Mouse (Mus musculus) retina, postnatal 1 day (tissue): ENCODE results near the gene Zfp202.
"Not testable (repeated sequence)": the region's sequence is repeated elsewhere in the genome, so short reads cannot be mapped to it uniquely, and the experiment has no call there.

Source experiments
- DNase-seq: peaks from one replicate; pipeline ENCODE4 v3.0.0-alpha.2; 2012

Gene Zfp202

DNA sequence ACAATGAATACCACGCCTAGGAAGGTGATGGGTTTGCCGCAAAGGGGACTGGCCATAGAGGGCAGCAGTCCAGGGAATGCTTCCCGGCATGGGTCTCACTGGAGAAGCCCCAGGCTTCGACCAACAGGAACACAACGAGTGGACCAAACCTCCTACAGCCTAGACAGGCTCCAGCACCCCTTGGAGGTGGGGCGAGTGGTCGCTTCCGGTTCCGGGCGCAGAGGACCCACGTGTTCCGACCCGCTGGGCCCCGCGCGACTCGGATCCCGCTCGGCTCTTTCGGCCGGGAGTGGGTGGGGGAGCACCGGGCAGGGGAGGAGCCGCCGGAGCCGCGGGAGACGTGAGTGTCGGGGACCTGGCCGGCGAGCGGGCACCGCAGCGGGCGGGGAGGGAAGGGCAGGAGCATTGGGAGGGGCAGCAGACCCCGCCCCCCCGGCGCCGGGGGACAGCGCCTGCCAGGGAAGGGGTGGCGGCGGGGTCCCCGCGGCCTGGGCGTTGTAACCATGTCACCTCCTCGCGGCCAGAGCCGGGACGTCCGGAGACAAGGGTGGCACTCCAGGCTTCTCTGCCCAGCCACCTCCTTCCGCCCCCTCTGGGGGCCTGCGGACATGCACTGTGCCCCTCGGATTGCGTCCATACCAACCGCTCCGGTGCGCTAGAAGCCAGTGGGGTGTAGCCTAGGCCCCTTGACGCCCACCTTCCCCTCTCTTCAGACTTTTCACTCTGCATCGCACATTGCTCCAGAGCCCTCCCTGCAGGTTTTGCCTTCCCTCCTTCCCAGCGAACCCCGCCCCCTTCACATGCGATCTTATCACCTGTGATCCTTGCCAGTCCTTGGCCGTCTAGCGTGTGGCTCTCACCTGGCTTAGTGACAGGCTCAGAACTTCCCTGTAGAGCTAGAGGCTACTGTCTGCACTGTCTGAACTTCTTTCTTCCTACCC, at the start of gene Zfp202:
Gene Zfp202 (plus strand): TSS at position 219 of the 941 bp plus-strand sequence.
- DNase-seq: peak; percentile 96

DNA sequence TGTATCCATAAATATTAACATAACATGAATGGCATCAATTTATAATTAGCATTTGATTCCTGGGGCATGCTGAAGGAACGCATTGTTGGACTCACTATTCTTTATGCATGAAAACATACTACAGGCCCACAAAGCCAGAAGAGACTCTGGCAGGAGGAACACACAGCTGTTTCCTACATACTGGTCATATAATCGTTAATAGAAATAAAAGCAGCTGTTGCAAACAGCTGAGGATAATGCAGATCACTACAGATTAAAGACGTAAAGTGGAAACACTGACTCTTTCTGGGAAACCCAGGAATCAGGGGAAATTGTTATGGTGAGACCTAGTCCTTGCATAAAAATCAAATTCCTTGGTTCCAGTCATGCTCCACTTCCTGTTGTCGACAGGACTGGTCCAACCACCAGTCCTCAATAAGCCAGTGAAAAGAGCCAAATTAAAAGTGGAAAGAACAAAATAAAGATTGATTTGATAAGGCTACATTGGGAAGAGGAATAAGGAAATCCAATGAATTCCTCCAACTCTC, 36.9 kb upstream of the Zfp202 start:
- DNase-seq: no peak

DNA sequence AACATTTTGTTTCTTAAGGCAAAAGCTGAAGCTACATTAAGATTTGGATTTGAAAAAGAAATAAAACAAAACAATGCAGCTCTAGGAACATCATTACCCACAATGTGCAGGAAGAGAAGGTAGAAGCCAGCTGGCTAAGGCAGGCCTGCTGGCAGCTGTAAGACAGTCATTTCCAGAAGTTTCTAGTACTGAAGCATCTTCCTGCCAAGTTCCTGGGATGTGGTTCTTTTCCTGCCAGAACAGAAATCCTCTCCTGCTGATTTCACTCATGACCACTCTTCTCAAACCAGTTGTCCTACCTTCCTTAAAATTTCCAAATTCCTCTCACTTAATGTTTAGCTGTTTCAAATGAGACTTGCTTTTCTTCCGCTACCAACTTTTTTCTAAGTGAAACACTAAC, 25.7 kb upstream of the Zfp202 start:
- no peak for DNase-seq

DNA sequence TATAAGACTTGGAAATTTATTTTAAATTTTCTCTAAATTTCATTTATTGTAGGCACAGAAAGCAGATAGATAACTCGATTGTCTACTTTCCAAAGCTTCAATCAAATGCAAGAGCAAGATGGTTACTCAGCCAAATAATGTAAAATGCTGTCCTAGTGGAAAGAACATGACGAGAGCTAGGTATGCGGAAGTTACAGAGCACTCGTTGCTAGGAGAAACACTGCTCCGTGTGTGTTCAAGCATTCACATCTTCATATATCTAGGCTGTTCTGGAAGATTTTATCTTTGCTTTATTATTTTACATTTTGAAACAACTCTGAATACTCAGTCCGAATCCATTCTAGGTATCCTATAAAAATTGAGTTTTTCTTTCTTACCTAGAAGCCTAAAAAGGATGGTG, 15.1 kb upstream of the Zfp202 start:
- no peak for DNase-seq

DNA sequence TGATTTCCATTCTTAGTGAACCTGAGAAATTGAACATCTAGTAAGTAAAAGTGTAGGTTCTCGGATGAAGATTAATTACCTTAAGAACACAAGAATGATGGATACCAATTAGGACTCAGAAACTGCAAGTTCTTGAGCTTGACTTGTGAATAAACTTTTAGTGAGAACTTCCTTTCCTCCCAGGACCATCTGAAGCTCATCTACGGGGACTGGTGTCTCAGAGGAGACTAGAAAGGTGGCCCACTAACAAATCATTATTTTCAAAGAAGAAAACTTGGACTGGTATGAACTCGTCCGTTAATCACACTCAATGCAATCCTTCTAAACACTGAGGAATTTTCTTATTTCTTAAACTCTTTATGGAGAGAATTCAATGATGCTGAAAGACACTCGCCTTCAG, 11.5 kb upstream of the Zfp202 start, which contains the start of gene Olfr986:
Gene Olfr986 (plus strand): TSS at position 301 of the 400 bp plus-strand sequence.
- DNase-seq: no peak

DNA sequence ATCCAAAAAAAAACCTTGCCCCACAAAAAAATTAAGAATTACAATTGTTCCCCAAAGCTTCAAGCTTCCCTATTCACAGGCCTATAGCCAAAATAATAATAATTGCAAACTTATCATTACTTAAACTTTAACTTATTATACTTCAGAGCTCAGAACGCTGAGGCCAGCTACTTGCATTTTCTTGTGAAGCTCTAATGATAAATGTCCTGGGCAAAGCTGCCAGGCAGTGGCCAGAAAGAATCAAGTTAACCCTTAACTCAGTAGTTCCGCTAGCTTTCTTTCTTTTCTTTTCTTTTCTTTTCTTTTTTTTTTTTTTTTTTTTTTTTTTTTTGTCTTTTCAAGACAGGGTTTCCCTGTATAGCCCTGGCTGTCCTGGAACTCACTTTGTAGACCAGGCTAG, 7.0 kb upstream of the Zfp202 start:
- DNase-seq: not testable (repeated sequence)

DNA sequence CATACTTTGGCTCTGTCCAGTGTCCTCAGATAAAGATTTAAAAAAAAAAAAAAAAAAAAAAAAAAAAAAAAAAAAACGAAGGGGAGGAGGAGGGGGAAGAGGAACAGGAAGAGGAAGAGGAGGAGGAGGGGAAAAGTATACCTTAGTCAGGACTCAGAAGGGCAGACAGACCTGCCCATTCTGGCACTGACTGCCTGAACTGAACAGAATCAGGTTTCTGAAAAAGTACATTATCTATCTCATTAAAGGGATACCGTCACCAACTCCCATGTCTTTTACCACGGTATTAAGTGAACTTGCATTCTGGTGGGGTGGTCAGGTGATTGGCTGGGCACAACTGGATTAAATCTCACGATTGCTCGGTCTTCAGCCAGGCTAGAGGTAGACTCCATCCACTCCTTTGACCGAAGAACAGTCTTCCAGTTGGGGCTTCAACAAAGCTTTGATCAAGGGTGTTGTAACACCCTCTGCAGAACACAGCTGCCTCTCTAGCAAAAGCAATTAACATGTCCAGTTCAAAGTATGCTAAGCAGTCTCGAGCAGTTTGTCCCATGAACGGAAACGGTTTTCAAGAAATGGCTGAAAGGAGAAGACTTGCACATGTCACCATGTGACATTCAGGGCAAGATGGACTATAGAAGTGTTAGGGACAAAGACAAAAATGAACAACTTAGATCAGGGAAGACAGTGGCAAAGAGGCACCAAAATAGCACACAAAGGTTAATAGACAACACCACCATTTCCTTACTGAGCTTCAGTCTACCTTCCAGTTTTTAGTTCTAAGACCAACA, 835 bp upstream of the Zfp202 start:
- no peak for DNase-seq

DNA sequence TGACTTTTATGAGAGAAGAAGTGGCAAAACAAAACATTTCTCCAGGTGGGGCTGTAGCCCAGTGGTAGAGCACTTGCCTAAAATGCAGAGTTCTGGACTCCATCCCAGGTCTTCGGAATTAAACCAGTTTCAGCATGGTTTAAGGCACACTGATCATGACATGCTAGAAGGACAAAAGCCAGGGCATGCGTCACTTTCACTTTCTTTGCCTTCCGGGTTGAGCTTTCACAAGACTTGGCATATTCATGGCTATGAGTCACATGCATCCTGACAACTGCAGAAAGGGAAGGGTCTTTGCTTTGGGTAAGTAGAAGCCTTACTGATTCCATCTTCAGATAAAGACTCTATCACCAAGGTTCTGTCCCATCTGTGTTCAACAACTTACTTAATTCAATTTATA, 3.9 kb downstream of the Zfp202 start:
- DNase-seq: no peak

DNA sequence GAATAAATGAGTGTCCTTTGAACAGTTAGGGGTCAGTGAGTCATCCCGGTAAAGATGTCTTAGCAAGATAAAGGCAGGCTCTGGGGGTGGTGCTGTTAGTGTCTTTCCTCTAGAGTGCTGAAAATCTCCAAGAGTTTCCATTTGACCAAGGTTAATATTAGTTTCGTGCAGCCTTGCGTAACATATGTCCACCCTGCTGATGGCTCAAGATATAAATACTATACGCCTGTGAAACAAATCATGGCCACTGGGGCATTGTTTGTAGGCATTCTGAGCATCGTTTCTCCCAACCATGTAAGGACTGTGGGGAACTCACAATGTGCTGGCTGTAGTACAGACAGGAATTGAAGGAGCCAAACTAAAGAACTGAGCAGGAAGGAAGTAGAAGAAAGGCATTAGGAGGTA, 14.4 kb downstream of the Zfp202 start:
- DNase-seq: no peak

DNA sequence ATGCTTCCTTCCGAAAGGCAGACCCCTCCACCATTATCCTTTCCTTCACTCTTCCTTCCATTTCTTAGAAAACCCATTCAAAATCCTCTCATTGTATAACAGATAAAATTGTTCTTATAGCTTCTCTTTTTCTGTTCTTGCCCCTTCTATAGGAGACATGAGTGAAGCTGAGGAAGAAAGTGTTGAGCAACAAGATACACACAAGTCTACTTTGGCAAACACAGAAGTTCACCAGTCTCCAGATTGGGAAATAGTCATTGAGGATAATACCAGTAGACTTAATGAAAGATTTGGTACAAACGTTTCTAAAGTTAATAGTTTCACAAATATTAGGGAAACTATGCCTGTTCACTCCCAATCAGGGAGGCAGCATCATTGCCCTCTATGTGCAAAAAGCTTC, 18.6 kb downstream of the Zfp202 start:
- DNase-seq: no peak

DNA sequence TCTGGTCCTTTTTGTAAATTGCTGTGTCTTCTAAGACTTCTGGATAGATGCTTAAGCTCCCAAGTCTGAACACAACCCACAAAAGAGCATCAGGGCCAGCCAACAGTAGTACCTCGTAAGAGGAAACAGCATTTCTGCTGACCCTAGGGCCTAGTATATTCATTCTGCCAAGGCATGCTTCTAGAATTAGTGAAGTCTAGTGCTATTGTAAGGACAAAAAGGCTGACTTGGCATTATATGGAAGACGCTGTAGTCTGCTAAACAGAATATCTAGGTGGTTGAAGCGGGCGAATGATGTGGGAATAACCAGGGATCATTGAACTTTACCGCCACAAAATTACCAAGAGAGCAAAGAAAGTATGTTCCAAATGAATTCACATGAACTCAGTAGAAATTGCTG, 21.9 kb downstream of the Zfp202 start:
- no peak for DNase-seq

DNA sequence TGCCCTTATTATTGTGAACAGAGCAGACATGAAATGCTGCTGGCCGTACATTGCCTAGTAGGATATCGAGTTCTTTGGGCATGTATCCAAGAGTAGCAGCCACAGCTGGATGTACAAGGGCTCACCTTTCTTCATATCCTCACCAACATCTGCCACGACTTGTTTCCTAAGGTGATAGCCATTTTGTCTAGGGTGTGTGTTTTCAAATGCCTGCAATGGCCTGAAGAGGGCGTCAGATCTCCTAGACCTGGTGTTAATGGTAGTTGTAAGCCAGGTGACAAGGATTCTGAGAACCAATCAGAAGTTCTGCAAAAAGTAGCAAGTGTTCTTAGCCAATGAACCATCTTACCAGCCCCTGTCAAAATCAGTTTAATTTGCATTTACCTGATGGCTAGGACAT, 24.5 kb downstream of the Zfp202 start:
- no peak for DNase-seq

DNA sequence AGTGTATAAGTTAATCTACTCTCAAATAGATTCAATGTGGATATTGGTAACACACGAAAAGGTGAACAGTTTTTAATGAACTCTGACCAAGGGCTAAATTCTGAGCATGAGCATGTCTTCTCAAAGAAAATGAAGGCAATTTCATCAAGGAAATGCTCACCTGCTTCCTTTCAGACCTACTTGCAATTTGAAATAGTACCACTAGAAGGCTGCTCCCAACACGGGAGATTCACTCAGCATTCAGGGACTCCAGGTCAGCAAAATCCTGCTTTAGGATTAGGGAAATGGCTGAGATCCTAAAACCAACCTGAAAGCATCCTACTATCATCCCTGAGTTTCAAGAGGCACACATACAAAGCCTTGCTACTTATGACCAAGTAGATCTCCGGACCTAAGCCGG, 32.2 kb downstream of the Zfp202 start:
- peak; percentile 9 for DNase-seq

DNA sequence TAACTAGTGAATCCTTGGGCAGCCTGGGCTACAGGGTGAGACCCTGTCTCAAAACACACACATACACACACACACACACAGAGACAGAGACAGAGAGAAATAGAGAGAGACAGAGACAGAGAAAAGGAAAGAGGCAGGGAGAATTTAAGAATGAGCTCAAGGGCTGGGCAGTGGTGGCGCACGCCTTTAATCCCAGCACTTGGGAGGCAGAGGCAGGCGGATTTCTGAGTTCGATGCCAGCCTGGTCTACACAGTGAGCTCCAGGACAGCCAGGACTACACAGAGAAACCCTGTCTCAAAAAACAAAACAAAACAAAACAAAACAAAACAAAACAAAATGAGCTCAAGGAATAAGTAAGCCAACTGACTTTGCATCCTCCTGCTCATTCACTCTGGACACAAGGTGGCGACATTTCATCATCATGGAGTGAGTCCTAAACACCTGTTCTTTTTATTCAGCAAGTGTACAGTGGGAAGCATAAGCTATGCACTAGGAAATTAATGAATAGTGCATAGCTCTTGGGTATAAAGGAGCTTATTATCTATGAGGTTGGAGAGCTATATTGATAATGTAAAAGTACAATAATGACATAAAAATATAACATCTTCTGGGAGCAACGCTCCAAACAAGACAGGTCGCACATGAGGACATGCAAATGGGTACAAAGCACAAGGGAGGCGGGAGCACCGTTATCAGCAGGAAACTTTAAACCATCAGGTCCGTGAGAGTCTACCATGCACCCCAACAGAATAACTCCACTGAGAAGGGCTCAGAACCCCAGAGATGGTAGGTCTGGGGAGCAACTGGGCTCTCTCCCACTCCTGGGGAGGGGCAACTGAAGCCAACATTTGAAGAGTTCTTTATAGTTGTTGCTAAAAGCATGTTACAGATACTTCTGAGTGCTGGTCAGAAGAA, 36.0 kb downstream of the Zfp202 start:
- peak; percentile 84 for DNase-seq

DNA sequence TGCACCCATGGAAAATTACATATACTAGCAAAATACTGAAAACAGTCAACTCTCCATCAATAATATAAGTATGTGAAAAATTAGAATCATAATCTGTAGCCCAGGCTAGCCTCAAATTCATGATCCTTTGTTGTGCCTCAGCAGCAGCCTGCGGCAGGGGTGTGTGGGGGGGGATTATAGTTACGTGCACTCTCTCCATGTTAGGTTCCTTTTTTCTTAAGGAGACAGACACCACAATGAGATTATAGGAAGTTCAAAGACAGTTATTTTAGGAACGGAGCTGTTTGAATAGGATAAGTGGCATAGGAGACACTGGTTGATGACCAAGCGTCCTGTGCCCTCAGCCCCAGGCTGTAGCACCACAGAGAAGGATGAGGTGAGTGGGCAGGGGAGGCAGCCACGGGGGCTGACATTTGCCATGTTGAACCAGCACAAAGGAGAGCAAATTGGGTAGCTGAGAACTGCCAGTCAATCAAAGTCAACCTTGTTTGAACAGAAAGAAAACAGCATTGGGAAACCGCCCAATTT, 36.8 kb downstream of the Zfp202 start:
- DNase-seq: no peak

DNA sequence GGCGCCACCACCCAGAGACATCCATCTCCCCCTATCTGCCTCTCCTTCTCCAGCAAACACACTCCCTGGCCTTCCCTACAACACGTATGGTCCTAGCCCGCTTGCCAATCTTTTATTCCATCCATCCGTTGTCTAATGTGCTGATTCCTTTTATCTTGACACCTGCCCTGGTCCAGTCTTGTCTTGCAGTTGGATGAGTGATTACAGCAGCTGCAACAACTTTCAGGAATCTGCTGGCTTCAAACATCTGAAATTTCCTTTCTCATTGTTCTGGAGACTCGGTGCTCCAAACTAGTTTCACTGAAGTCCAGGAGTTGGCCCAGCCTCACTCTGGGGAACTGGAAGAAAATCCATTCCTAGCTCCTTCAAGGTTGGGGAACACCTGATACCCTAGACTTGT, 37.4 kb downstream of the Zfp202 start:
- DNase-seq: no peak

DNA sequence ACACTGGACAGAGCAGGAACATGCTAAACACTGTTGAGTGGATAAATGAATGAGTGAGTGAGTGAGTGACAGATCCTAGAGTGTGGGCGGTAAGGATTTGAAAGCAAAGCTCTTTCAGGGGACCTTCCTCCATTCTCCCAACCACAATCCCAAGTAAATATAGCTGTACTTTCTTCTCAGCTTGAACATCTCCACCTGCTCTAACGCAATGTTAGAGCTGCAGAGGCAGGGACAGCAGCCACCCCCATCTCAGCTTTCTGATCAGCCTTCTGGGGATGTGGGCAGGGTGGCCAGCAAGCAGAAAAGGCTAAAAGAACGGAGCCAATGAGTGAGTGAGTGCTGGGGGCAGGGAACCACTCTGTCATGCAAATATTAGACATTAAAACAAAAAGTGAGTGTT, 38.9 kb downstream of the Zfp202 start:
- no peak for DNase-seq

DNA sequence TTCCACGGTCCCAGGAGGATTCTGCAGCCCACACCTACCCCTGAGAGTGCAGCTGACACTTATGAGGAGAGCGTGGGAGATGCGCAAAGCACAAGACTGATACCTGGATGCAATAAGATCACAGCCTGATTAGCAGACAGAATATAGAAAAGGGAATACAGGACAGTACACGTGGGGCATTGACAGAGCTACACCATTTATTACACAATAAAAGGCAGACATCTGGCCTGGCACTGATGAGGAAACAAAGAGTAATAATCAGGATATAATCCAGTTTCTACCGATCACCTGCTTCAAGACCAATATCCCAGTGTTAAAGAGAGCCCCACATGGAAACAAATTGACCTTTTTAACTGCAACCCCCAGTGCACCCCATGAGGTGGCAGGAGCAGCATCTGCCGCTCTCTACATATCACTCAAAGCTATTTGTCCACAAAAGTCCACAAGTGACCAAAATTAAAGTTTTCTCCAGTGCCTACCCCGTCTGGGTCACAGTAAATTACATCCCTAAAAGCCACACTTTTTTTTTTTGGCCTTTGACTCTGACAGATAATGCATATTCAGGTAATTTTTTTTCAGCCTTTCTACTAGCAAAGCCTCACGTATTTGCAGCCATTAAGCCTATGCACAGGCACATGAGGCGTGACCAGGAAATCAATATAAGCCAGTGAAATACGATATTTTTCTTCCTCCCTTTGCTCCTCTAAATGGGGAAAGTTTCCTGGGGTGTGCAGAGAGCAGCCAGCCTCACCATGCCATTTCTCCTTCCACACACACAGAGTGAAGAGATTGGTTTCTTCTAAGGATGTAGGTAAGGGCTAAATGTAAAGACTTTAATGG, 42.3 kb downstream of the Zfp202 start:
- DNase-seq: no peak

DNA sequence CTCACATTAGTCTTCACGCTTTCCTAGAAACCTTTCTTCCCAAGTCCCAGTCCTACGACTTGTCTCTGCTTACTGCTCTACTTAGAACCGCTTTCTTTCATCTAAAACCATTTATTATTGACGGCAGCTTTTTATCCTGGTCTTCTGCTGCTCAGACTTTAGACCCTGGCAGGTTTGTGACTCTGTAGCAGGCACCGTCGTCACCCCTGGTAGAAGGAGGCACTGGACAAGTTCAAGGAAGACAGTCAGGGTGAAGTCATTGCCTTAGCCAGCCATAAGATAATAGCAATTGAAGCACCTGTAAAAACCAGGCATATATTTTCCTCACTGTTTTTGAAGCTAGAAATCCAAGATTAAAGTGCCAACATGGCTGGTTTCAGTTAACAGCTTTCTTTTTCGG, 43.1 kb downstream of the Zfp202 start:
- no peak for DNase-seq

DNA sequence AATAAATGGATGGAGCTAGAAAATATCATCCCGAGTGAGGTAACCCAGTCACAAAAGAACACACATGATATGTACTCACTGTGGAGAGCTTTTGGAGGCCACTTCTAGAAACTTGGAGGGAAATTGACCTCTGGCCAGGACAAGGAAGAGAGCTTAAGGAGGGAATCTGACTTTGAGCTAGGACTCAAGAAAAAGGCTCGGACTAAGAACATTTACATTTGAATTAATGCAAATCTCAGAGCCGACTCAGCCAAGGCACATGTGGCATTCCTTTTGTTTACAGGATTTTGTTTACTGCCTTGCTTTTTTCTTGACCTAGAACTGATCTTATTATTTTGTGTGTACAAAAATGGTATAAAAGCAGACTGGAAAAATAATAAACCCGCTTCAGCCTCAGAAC, 47.6 kb downstream of the Zfp202 start:
- DNase-seq: no peak

DNA sequence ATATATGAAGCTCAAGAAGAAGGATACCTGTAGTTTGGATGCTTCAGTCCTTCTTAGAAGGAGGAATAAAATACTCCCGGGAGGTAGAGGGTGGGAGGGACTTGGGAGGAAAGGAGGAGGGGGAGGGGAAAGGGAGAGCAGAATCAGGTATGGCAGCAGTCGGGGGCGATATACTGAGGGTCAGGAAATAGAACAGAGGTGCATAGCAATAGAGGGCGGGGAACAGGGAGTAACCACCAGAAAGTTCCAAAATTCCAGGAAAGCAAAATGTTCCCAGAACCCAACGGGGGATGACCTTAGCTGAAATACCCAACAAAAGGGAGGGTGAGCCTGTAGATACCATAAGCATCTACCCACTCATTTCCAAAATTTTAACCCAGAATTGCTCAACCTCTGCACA, 48.2 kb downstream of the Zfp202 start:
- DNase-seq: no peak
